Mouse (Mus musculus) midbrain, postnatal 0 days (tissue): Measurements from ENCODE around the gene Gm20696. TPM values are rescaled to one million over a fixed set of nuclear protein-coding genes. Genes with fewer than 3 reads are reported as not detected.
A peak's percentile ranks its signal among the peaks of the same experiment; 100 is the strongest.

Experiments used
- ATAC-seq: fragments of 200-750 bp; cut with Nextera tagmentation; 2 replicates; pipeline ENCODE4 v1.8.0; 2017; ENCODE audit warnings: moderate number of reproducible peaks, mild to moderate bottlenecking, moderate TSS enrichment, moderate library complexity; ENCODE audit not compliant: low FRiP score
- DNase-seq: peaks from one replicate; pipeline ENCODE4 v3.0.0-alpha.2; 2015; ENCODE audit warnings: low spot score
- H3K27ac ChIP-seq: fragments of 300-500 bp; sonication (generic); 2 replicates; pipeline ENCODE4 v1.5.1; 2014; ENCODE audit warnings: low read depth, mild to moderate bottlenecking, low read length, mixed read lengths
- H3K27me3 ChIP-seq: fragments of 300-500 bp; sonication (generic); 2 replicates; pipeline ENCODE4 v1.6.1; 2014; ENCODE audit warnings: low read length, control low read depth, mixed read lengths; ENCODE audit not compliant: insufficient read depth
- H3K36me3 ChIP-seq: fragments of 300-500 bp; sonication (generic); 2 replicates; pipeline ENCODE4 v1.6.1; 2014; ENCODE audit warnings: low read length, control low read depth, mixed read lengths; ENCODE audit not compliant: insufficient read depth
- H3K4me1 ChIP-seq: fragments of 300-500 bp; sonication (generic); 2 replicates; pipeline ENCODE4 v1.6.1; 2014; ENCODE audit warnings: mild to moderate bottlenecking, control low read depth, antibody characterized with exemption, low read length, mixed read lengths; ENCODE audit not compliant: insufficient read depth
- H3K4me2 ChIP-seq: fragments of 300-500 bp; sonication (generic); 2 replicates; pipeline ENCODE4 v1.6.1; 2014; ENCODE audit warnings: low read depth, mild to moderate bottlenecking, low read length, mixed read lengths; ENCODE audit not compliant: poor library complexity, severe bottlenecking
- H3K4me3 ChIP-seq: fragments of 300-500 bp; sonication (generic); 2 replicates; pipeline ENCODE4 v1.5.1; 2014; ENCODE audit warnings: low read depth, mild to moderate bottlenecking, low read length, moderate library complexity
- H3K9ac ChIP-seq: fragments of 300-500 bp; sonication (generic); replicated peaks from 2 replicates; pipeline ENCODE4 v1.6.1; 2014; ENCODE audit warnings: mild to moderate bottlenecking, low read length, moderate library complexity, mixed read lengths; ENCODE audit not compliant: poor library complexity, severe bottlenecking
- H3K9me3 ChIP-seq: fragments of 300-500 bp; sonication (generic); 2 replicates; pipeline ENCODE4 v1.6.1; 2016; ENCODE audit warnings: low read length, control low read depth
- CTCF ChIP-seq: IDR thresholded peaks from 2 replicates; pipeline ENCODE4 v1.5.1; 2016; ENCODE audit warnings: antibody characterized with exemption, mild to moderate bottlenecking
- WGBS: fragments of 180-500 bp; shearing (Covaris S2); extraction: QIAGEN DNeasy Blood & Tissue Kit; methylation state at CpG from one replicate; pipeline ENCODE4 v1.1.7; 2014; 5-methylcytosine and 5-hydroxymethylcytosine counted together
- polyA plus RNA-seq: library from polyadenylated mRNA; unstranded; fragments of >200 nt; fragmentation: Nextera tagmentation; extraction: Ambion mirVana; gene quantifications from 2 replicates; pipeline ENCODE4 v1.2.1, GENCODE M21; 2015
- total RNA-seq: library from RNA; depleted of rRNA; stranded (reverse); fragments of >200 nt; gene quantifications from 2 replicates; pipeline ENCODE4 v1.2.3, GENCODE M21; 2014

Gm20696 gene
- total and polyA plus RNA-seq, 2 experiments from 2014 or later, result 1.1 to 2.9 TPM

DNA sequence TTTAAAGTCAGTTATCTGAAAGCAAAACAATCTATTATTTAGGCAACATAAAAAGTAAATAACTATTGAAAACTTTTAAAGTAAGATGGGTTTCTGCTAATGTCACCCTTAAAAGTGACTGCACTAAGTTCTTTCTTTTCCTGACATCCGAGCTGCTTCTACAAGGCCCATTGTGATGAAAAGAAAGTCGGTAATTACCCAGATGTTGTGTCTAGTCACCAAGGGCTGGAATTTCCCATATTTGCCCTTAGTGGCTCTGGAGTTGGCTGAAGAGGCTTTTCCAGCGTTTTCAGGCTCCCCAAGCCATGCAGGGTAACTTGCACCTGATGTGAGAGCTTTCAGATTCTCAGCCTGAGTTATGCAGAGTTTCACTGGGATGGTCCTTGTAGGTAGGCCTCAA lies 125.5 kb downstream of the Gm20696 start:
- Histone ChIP-seq H3K36me3 (no peaks in the 10 kb centered on the region), H3K4me1 (no peaks in the 10 kb centered on the region), H3K9ac (no peak overlapping the region), H3K27ac (no peak overlapping the region), H3K9me3 (no peaks in the 10 kb centered on the region), H3K27me3 (no peaks in the 10 kb centered on the region), H3K4me3 (no peak overlapping the region), H3K4me2 (no peak overlapping the region)
- TF ChIP-seq CTCF, result no peak
- ATAC-seq (no peak), DNase-seq (no peak)
- 59% methylated on average over 3 of the region's 3 CpGs for WGBS

GRCm38 (mm10) chr6:99540653-99541052 lies 125.9 kb downstream of the Gm20696 start:
- 83% methylated on average over 6 of the region's 6 CpGs for WGBS
- H3K4me2 ChIP-seq, result no peak overlapping the region
- no peak overlapping the region for H3K9ac ChIP-seq
- no peaks in the 10 kb centered on the region for H3K36me3 ChIP-seq
- no peaks in the 10 kb centered on the region for H3K9me3 ChIP-seq
- TF ChIP-seq CTCF, result no peak
- ATAC-seq (no peak), DNase-seq (no peak)
- H3K4me3 ChIP-seq, result no peak overlapping the region
- H3K27ac ChIP-seq, result no peak overlapping the region
- no peaks in the 10 kb centered on the region for H3K4me1 ChIP-seq
- no peaks in the 10 kb centered on the region for H3K27me3 ChIP-seq

GRCm38 (mm10) chr6:99540146-99540545 lies 126.5 kb downstream of the Gm20696 start:
- WGBS, result 88% methylated on average over 5 of the region's 5 CpGs
- no peak for ATAC-seq

GRCm38 (mm10) chr6:99538194-99538941 lies 128.2 kb downstream of the Gm20696 start:
- Histone ChIP-seq H3K4me1 (no peaks in the 10 kb centered on the region), H3K27me3 (no peaks in the 10 kb centered on the region), H3K9ac (no peak overlapping the region), H3K4me2 (no peak overlapping the region), H3K9me3 (no peaks in the 10 kb centered on the region), H3K27ac (no peak overlapping the region), H3K4me3 (no peak overlapping the region), H3K36me3 (no peaks in the 10 kb centered on the region)
- no peak for ATAC-seq
- TF ChIP-seq CTCF, result no peak
- no peak for DNase-seq
- WGBS, result 84% methylated on average over 17 of the region's 17 CpGs

More at GRCm38 (mm10) chr6:99540146-99540545, 126.5 kb downstream of the Gm20696 start:
- H3K36me3 ChIP-seq, result no peaks in the 10 kb centered on the region
- TF ChIP-seq CTCF, result no peak
- no peak for DNase-seq
- H3K4me2 ChIP-seq, result no peak overlapping the region
- no peaks in the 10 kb centered on the region for H3K27me3 ChIP-seq
- H3K27ac ChIP-seq, result no peak overlapping the region
- H3K9ac ChIP-seq, result no peak overlapping the region
- no peaks in the 10 kb centered on the region for H3K4me1 ChIP-seq
- H3K9me3 ChIP-seq, result no peaks in the 10 kb centered on the region
- no peak overlapping the region for H3K4me3 ChIP-seq

GRCm38 (mm10) chr6:99534211-99534745 lies 132.3 kb downstream of the Gm20696 start:
- H3K9me3 ChIP-seq, result no peaks in the 10 kb centered on the region
- 51% methylated on average over 5 of the region's 5 CpGs for WGBS
- no peak overlapping the region for H3K4me2 ChIP-seq
- no peak overlapping the region for H3K9ac ChIP-seq
- no peaks in the 10 kb centered on the region for H3K27me3 ChIP-seq
- no peak for TF ChIP-seq CTCF
- H3K36me3 ChIP-seq, result no peaks in the 10 kb centered on the region
- DNase-seq (peak; percentile 10), ATAC-seq (no peak)
- H3K4me3 ChIP-seq, result no peak overlapping the region
- H3K4me1 ChIP-seq, result no peaks in the 10 kb centered on the region
- no peak overlapping the region for H3K27ac ChIP-seq

DNA sequence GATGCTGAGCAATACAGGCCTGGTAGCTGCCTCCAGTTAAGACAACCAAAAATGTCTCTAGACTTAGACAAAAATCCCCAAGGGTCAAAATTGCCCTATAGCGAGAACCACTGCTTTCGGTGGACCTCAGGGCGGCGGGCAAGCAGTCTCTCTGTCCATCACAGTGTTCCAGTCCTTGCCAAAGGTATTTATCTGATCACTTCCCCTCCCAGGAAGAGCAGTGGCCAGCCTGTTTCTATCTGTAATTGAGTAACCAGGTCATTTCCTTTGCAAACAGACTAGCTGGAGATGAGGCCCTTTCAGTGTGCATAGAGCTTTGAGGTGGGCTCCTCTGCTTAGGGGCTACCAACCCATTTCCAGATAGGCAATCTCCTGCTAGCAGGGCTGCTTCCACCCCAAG lies 134.1 kb downstream of the Gm20696 start:
- TF ChIP-seq CTCF, result no peak
- no peak overlapping the region for H3K4me2 ChIP-seq
- H3K27me3 ChIP-seq, result no peaks in the 10 kb centered on the region
- H3K9me3 ChIP-seq, result no peaks in the 10 kb centered on the region
- no peak overlapping the region for H3K4me3 ChIP-seq
- H3K27ac ChIP-seq, result no peak overlapping the region
- WGBS, result 100% methylated on average over 4 of the region's 4 CpGs
- H3K9ac ChIP-seq, result no peak overlapping the region
- DNase-seq, result no peak
- no peaks in the 10 kb centered on the region for H3K4me1 ChIP-seq
- no peaks in the 10 kb centered on the region for H3K36me3 ChIP-seq
- ATAC-seq, result no peak
